Mouse (Mus musculus) midbrain, embryonic 11.5 days (tissue): ENCODE data around the gene Usp47. TPM values are rescaled to one million over a fixed set of nuclear protein-coding genes. Genes with fewer than 3 reads are reported as not detected.

Source experiments
- polyA plus RNA-seq: library from polyadenylated mRNA; unstranded; fragments of >200 nt; fragmentation: Nextera tagmentation; extraction: Ambion mirVana; gene quantifications from 2 replicates; pipeline ENCODE4 v1.2.1, GENCODE M21; 2014

Usp47 gene
- polyA plus RNA-seq, 1 experiment from 2014 or later = 98.7 TPM

Other genes with a start within 250 kb of the Usp47 start
- gene Galnt18, start 243.5 kb upstream of the Usp47 start, polyA plus RNA-seq = 4.1 and 4.4 TPM in 2 replicates
- gene Dkk3, start 135.6 kb downstream of the Usp47 start, polyA plus RNA-seq = 13.9 and 14.0 TPM in 2 replicates
- gene Mical2, start 202.4 kb downstream of the Usp47 start, polyA plus RNA-seq = 1.2 and 1.5 TPM in 2 replicates